Mouse (Mus musculus) liver, embryonic 16.5 days (tissue): ENCODE measurements around the gene Btbd1. TPM values are rescaled to one million over a fixed set of nuclear protein-coding genes. Genes with fewer than 3 reads are reported as not detected.

Experiments
- ATAC-seq: fragments of 200-750 bp; cut with Nextera tagmentation; 2 replicates; pipeline ENCODE4 v1.8.0; 2017; ENCODE audit warnings: low read depth, mild to moderate bottlenecking, moderate number of reproducible peaks, moderate library complexity
- H3K27ac ChIP-seq: fragments of 300-500 bp; sonication (generic); 2 replicates; pipeline ENCODE4 v1.5.1; 2014; ENCODE audit warnings: mild to moderate bottlenecking, low read length
- H3K27me3 ChIP-seq: fragments of 300-500 bp; sonication (generic); 2 replicates; pipeline ENCODE4 v1.6.1; 2014; ENCODE audit warnings: low read depth, low read length, mixed read lengths; ENCODE audit not compliant: control insufficient read depth, insufficient read depth
- H3K36me3 ChIP-seq: fragments of 300-500 bp; sonication (generic); 2 replicates; pipeline ENCODE4 v1.6.1; 2014; ENCODE audit warnings: mild to moderate bottlenecking; ENCODE audit not compliant: control insufficient read depth, insufficient read depth
- H3K4me1 ChIP-seq: fragments of 300-500 bp; sonication (generic); 2 replicates; pipeline ENCODE4 v1.6.1; 2014; ENCODE audit warnings: low read depth, low read length, mixed read lengths; ENCODE audit not compliant: control insufficient read depth
- H3K4me2 ChIP-seq: fragments of 300-500 bp; sonication (generic); 2 replicates; pipeline ENCODE4 v1.6.1; 2014; ENCODE audit warnings: low read depth, low read length, mixed read lengths
- H3K4me3 ChIP-seq: fragments of 300-500 bp; sonication (generic); 2 replicates; pipeline ENCODE4 v1.5.1; 2014; ENCODE audit warnings: low read depth, mild to moderate bottlenecking, low read length
- H3K9ac ChIP-seq: fragments of 300-500 bp; sonication (generic); 2 replicates; pipeline ENCODE4 v1.6.1; 2014; ENCODE audit warnings: low read depth, low read length
- H3K9me3 ChIP-seq: fragments of 300-500 bp; sonication (generic); replicated peaks from 2 replicates; pipeline ENCODE4 v1.6.1; 2016; ENCODE audit warnings: low read length; ENCODE audit not compliant: control insufficient read depth
- WGBS: fragments of 180-500 bp; shearing (Covaris S2); extraction: QIAGEN DNeasy Blood & Tissue Kit; methylation state at CpG from one replicate; pipeline ENCODE4 v1.1.7; 2014; ENCODE audit not compliant: insufficient replicate concordance; 5-methylcytosine and 5-hydroxymethylcytosine counted together
- polyA plus RNA-seq: library from polyadenylated mRNA; unstranded; fragments of >200 nt; fragmentation: Nextera tagmentation; extraction: Ambion mirVana; gene quantifications from 2 replicates; pipeline ENCODE4 v1.2.1, GENCODE M21; 2015

The Btbd1 gene
- polyA plus RNA-seq, 1 experiment from 2014 or later, result 14.0 TPM

GRCm38 (mm10) chr7:81862587-81863583 is 33.7 kb upstream of the Btbd1 start:
- Histone ChIP-seq H3K4me3 (peak overlapping the region; percentile 8), H3K4me2 (peak overlapping the region; percentile 19), H3K4me1 (no peaks in the 10 kb centered on the region; the same call in none of the 2 replicates), H3K27me3 (peaks cover 68% of the 10 kb centered on the region), H3K9ac (no peak overlapping the region), H3K36me3 (no peaks in the 10 kb centered on the region), H3K9me3 (no peaks in the 10 kb centered on the region), H3K27ac (peak overlapping the region; percentile 36)
- 19% methylated on average over 24 of the region's 24 CpGs for WGBS
- peak; percentile 37 for ATAC-seq

GRCm38 (mm10) chr7:81861921-81862320 is 32.7 kb upstream of the Btbd1 start:
- ATAC-seq, result no peak
- Histone ChIP-seq H3K27ac (no peak overlapping the region), H3K9ac (no peak overlapping the region), H3K4me1 (no peaks in the 10 kb centered on the region; the same call in none of the 2 replicates), H3K27me3 (peaks cover 67% of the 10 kb centered on the region), H3K4me2 (peak overlapping the region; percentile 4; the same call in 1 of the 2 replicates), H3K4me3 (0 out of 2 replicates have a peak overlapping the region, but pooled peaks have one; percentile 10), H3K9me3 (no peaks in the 10 kb centered on the region), H3K36me3 (no peaks in the 10 kb centered on the region)
- 42% methylated on average over 4 of the region's 4 CpGs for WGBS

- H3K36me3 ChIP-seq, result no peaks in the 10 kb centered on the region
- WGBS, result 57% methylated on average over 2 of the region's 2 CpGs
- peak overlapping the region; percentile 54; the same call in 1 of the 2 replicates for H3K4me3 ChIP-seq
- no peak overlapping the region for H3K9ac ChIP-seq
- ATAC-seq, result no peak
- peak overlapping the region; percentile 4; the same call in 1 of the 2 replicates for H3K4me2 ChIP-seq
- no peak overlapping the region for H3K27ac ChIP-seq
- peaks cover 67% of the 10 kb centered on the region for H3K27me3 ChIP-seq
- no peaks in the 10 kb centered on the region; the same call in none of the 2 replicates for H3K4me1 ChIP-seq
- H3K9me3 ChIP-seq, result no peaks in the 10 kb centered on the region
Observed at GRCm38 (mm10) chr7:81861461-81861860, 32.2 kb upstream of the Btbd1 start.

DNA sequence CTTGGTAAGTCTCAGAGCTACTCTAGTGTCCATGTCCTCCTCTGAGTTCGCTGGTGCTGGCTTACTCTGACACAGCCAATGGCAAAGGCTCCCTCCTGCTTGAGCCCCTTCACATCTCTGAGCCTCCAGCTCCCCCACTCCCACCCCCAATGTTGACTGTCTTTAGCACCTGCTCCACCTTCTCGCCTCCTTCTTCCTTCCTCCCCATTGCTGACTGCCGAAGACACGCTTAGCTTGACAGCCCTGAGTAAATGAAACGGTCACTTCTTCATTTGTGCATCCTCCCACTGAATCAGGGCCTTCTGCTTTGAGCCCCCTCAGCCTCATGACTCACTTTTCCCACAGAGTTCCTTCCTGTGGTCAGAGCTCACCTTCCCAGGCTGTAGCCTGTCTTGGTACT is 31.8 kb upstream of the Btbd1 start:
- peak overlapping the region; percentile 54; the same call in 1 of the 2 replicates for H3K4me3 ChIP-seq

DNA sequence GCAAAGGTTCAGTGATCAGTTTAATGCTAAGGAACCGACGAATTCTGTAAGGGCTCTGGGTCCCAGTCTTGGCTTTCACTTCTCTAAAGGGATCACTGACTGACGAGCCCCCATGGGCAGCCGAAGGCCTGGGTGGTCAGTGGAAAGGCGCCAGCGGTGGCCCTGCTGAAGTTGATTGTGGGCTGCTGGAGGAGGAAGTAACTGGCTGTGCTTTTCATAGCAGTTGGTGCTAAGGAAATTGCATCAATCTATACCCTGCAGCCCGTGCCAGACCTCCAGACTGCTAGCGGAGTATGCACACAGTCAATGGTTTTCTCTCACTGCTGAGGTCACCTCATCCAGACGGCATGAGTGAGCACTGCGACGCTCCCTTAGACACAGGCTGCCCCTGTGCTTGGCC is 30.8 kb upstream of the Btbd1 start:
- peak overlapping the region; percentile 49 for H3K4me2 ChIP-seq
- WGBS, result 13% methylated on average over 11 of the region's 11 CpGs
- peak; percentile 40 for ATAC-seq
- H3K4me3 ChIP-seq, result peak overlapping the region; percentile 54
- no peaks in the 10 kb centered on the region for H3K9me3 ChIP-seq
- H3K27me3 ChIP-seq, result peaks cover 64% of the 10 kb centered on the region
- no peak overlapping the region for H3K9ac ChIP-seq
- H3K4me1 ChIP-seq, result no peaks in the 10 kb centered on the region; the same call in none of the 2 replicates
- H3K27ac ChIP-seq, result peak overlapping the region; percentile 13
- no peaks in the 10 kb centered on the region for H3K36me3 ChIP-seq

More for the DNA sequence above, 31.8 kb upstream of the Btbd1 start:
- peak overlapping the region; percentile 36 for H3K4me2 ChIP-seq
- H3K9ac ChIP-seq, result no peak overlapping the region
- no peak for ATAC-seq
- H3K9me3 ChIP-seq, result no peaks in the 10 kb centered on the region
- H3K4me1 ChIP-seq, result no peaks in the 10 kb centered on the region; the same call in none of the 2 replicates
- H3K27ac ChIP-seq, result 0 out of 2 replicates have a peak overlapping the region, but pooled peaks have one; percentile 35
- WGBS, result 29% methylated on average over 5 of the region's 5 CpGs
- peaks cover 68% of the 10 kb centered on the region for H3K27me3 ChIP-seq
- no peaks in the 10 kb centered on the region for H3K36me3 ChIP-seq

DNA sequence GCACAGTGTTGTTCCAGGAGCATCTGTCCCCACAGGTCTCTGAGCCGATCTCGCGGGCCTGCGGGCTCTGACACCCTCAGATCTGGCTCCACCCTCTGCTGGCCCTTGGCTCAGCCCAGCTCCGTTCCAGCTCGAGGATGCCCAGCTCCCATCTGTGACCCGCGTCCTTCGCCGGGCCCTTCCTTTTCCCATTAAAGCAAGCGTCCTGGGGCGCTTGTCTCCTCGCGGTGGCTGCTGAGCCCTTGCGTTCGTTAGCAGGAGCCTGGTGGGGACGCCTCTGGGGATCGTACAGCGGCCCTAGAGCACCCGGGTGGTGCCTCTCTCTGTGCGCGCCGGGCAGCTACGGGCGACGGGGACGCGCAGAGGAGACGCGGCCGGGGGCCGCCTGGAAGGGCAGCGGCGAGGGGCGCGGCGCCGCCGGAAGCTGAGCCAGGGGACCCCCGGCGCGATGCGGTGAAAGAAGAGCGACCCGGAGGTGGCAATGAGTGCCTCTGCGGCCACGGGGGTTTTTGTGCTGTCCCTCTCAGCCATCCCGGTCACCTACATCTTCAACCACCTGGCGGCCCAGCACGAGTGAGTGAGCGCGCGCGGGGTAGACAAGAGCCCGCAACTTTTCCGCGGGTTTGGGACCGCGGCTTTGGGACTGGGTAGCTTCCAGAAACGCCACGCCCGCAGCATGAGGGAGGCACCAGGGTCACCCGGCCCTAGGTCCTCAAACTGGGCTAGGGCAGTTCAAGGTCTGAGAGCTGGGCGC is 29.9 kb upstream of the Btbd1 start, which contains the start of gene Tm6sf1:
Gene Tm6sf1, plus strand, starts transcription at position 34 of the 754 bp plus-strand sequence.
- peak within 1 kb of the TSS; percentile 42; the same call in 1 of the 2 replicates for H3K9ac ChIP-seq
- peaks cover 60% of the 10 kb centered on the region for H3K27me3 ChIP-seq
- peak within 1 kb of the TSS; percentile 8 for H3K27ac ChIP-seq
- peak within 1 kb of the TSS; percentile 49 for H3K4me2 ChIP-seq
- WGBS, result under 1% methylated on average over 64 of the region's 64 CpGs
- ATAC-seq, result no peak; the same call in 1 of the 2 replicates
- H3K9me3 ChIP-seq, result no peaks in the 10 kb centered on the region
- no peaks in the 10 kb centered on the region; the same call in none of the 2 replicates for H3K4me1 ChIP-seq
- peak within 1 kb of the TSS; percentile 54 for H3K4me3 ChIP-seq
- H3K36me3 ChIP-seq, result no peaks in the 10 kb centered on the region

GRCm38 (mm10) chr7:81858236-81858635 is 29.0 kb upstream of the Btbd1 start:
- Histone ChIP-seq H3K4me3 (no peak overlapping the region), H3K4me1 (no peaks in the 10 kb centered on the region; the same call in 1 of the 2 replicates), H3K9ac (no peak overlapping the region), H3K27ac (no peak overlapping the region), H3K27me3 (peaks cover 60% of the 10 kb centered on the region), H3K36me3 (no peaks in the 10 kb centered on the region), H3K4me2 (no peak overlapping the region), H3K9me3 (no peaks in the 10 kb centered on the region)
- 13% methylated on average over 9 of the region's 9 CpGs for WGBS
- no peak for ATAC-seq

DNA sequence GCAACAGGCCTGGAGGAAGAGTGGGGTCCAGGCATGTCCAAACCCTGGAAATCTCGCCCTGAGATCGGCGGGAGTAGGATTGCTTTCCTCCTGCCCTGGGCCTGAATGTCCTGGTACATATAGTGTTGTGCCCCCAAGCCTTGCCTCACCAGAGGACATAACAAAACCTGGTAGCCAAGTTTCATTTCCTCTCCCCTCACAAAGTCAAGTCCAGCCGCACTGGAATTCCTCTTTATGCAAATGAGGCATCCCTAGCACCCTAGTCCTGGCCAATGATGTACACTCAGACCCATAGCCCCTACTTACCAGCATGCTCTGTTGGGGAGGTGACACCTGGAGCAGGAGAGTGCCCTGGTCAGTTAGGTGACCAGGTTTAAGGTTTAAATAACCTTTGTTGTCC is 27.0 kb upstream of the Btbd1 start:
- 48% methylated on average over 4 of the region's 4 CpGs for WGBS
- H3K27me3 ChIP-seq, result peaks cover 47% of the 10 kb centered on the region
- H3K9me3 ChIP-seq, result no peaks in the 10 kb centered on the region
- H3K36me3 ChIP-seq, result no peaks in the 10 kb centered on the region
- no peak overlapping the region for H3K27ac ChIP-seq
- H3K4me3 ChIP-seq, result no peak overlapping the region
- ATAC-seq, result no peak
- no peak overlapping the region for H3K4me2 ChIP-seq
- H3K4me1 ChIP-seq, result no peaks in the 10 kb centered on the region; the same call in 1 of the 2 replicates
- no peak overlapping the region for H3K9ac ChIP-seq
